11 mouse cellular contexts compared by ENCODE assay signal in genomic region chr19:46481352-46481751, GRCm38 (mm10). TPM values are rescaled to one million over a fixed set of nuclear protein-coding genes. Genes with fewer than 3 reads are reported as not detected.
DNase-seq lines count a peak whose midpoint lies in the region; ATAC-seq lines count a peak whose summit lies in the region.
"Had no signal": no experiment of that assay in that cellular context is flagged by ENCODE, and none has a peak within 500 bp of the region (broad histone marks: within the 10 kb centered on the region; RNA-seq: fewer than 3 reads in every experiment).

No protein-coding gene starts in this region.

- 29% methylated on average over 3 of the region's 3 CpGs for WGBS in hindbrain, embryonic 10.5 days
- WGBS in hindbrain, embryonic 16.5 days: 28% methylated on average over 3 of the region's 3 CpGs
- WGBS in embryonic facial prominence, embryonic 10.5 days: 22% methylated on average over 3 of the region's 3 CpGs
- WGBS in embryonic facial prominence, embryonic 14.5 days: 9% methylated on average over 3 of the region's 3 CpGs
- 1% methylated on average over 3 of the region's 3 CpGs for WGBS in midbrain, embryonic 13.5 days

- no peak for DNase-seq in hindbrain, embryonic 10.5 days (ENCODE audit: low spot score)
- no peak for DNase-seq in embryonic facial prominence, embryonic 10.5 days (ENCODE audit: low spot score)
- DNase-seq in embryonic facial prominence, embryonic 14.5 days (ENCODE audit: low spot score): no peak
- no peak for DNase-seq in embryo, embryonic 9.5 days (ENCODE audit: extremely low spot score)
- DNase-seq in adrenal gland, adult 8-10 months: no peak
- DNase-seq: cerebellum, postnatal 14 days; kidney, adult 11 months had no signal

- H3K9me3 ChIP-seq in hindbrain, embryonic 10.5 days: no peaks in the 10 kb centered on the region
- H3K9me3 ChIP-seq in hindbrain, embryonic 16.5 days (ENCODE audit: control insufficient read depth, low read length): no peaks in the 10 kb centered on the region
- H3K9me3 ChIP-seq in embryonic facial prominence, embryonic 10.5 days: no peaks in the 10 kb centered on the region
- no peaks in the 10 kb centered on the region for H3K9me3 ChIP-seq in embryonic facial prominence, embryonic 14.5 days (ENCODE audit: control insufficient read depth, low read length)
- H3K9me3 ChIP-seq in midbrain, embryonic 13.5 days: no peaks in the 10 kb centered on the region
- H3K9me3 ChIP-seq: limb, embryonic 13.5 days had no signal

- H3K4me2 ChIP-seq in hindbrain, embryonic 16.5 days (ENCODE audit: low read length): no peak overlapping the region
- no peak overlapping the region for H3K4me2 ChIP-seq in embryonic facial prominence, embryonic 14.5 days (ENCODE audit: low read depth, low read length)
- H3K4me2 ChIP-seq in midbrain, embryonic 13.5 days (replicated peaks): no peak overlapping the region
- H3K4me2 ChIP-seq: limb, embryonic 13.5 days had no signal

- H3K27ac ChIP-seq in hindbrain, embryonic 10.5 days: peak overlapping the region; percentile 64
- no peak overlapping the region for H3K27ac ChIP-seq in hindbrain, embryonic 16.5 days (ENCODE audit: low read depth, low read length)
- H3K27ac ChIP-seq in embryonic facial prominence, embryonic 10.5 days (replicated peaks): peak overlapping the region; percentile 37; the same call in 1 of the 2 replicates
- peak overlapping the region; percentile 40; the same call in 1 of the 2 replicates for H3K27ac ChIP-seq in embryonic facial prominence, embryonic 14.5 days (replicated peaks; ENCODE audit: low read depth, low read length)
- H3K27ac ChIP-seq in midbrain, embryonic 13.5 days: peak overlapping the region; percentile 67
- H3K27ac ChIP-seq: limb, embryonic 13.5 days had no signal

- no peak overlapping the region for H3K9ac ChIP-seq in hindbrain, embryonic 16.5 days (ENCODE audit: low read depth, low read length)
- H3K9ac ChIP-seq in embryonic facial prominence, embryonic 14.5 days (ENCODE audit: low read depth, low read length): no peak overlapping the region
- peak overlapping the region; percentile 23; the same call in 1 of the 2 replicates for H3K9ac ChIP-seq in midbrain, embryonic 13.5 days (replicated peaks)

- H3K36me3 ChIP-seq in hindbrain, embryonic 10.5 days: peaks cover 73% of the 10 kb centered on the region
- peaks cover 4% of the 10 kb centered on the region; the same call in 1 of the 2 replicates for H3K36me3 ChIP-seq in hindbrain, embryonic 16.5 days (ENCODE audit: control insufficient read depth, insufficient read depth, low read length)
- H3K36me3 ChIP-seq in embryonic facial prominence, embryonic 10.5 days (replicated peaks): peaks cover 69% of the 10 kb centered on the region
- peaks cover 64% of the 10 kb centered on the region for H3K36me3 ChIP-seq in embryonic facial prominence, embryonic 14.5 days (ENCODE audit: control insufficient read depth, insufficient read depth, low read length)
- H3K36me3 ChIP-seq in midbrain, embryonic 13.5 days: peaks cover 54% of the 10 kb centered on the region

- peaks cover 100% of the 10 kb centered on the region for H3K4me1 ChIP-seq in hindbrain, embryonic 10.5 days (replicated peaks)
- peaks cover 23% of the 10 kb centered on the region; the same call in 1 of the 2 replicates for H3K4me1 ChIP-seq in hindbrain, embryonic 16.5 days (ENCODE audit: control insufficient read depth, insufficient read depth, low read depth, low read length)
- peaks cover 95% of the 10 kb centered on the region for H3K4me1 ChIP-seq in embryonic facial prominence, embryonic 10.5 days
- peaks cover 31% of the 10 kb centered on the region for H3K4me1 ChIP-seq in embryonic facial prominence, embryonic 14.5 days (ENCODE audit: control insufficient read depth, insufficient read depth, low read length)
- H3K4me1 ChIP-seq in midbrain, embryonic 13.5 days (replicated peaks): peaks cover 60% of the 10 kb centered on the region

- H3K4me3 ChIP-seq in hindbrain, embryonic 10.5 days: no peak overlapping the region
- no peak overlapping the region for H3K4me3 ChIP-seq in hindbrain, embryonic 16.5 days (ENCODE audit: low read length)
- H3K4me3 ChIP-seq in embryonic facial prominence, embryonic 10.5 days: no peak overlapping the region
- H3K4me3 ChIP-seq in embryonic facial prominence, embryonic 14.5 days (ENCODE audit: low read depth, low read length): no peak overlapping the region
- H3K4me3 ChIP-seq in midbrain, embryonic 13.5 days (replicated peaks): no peak overlapping the region
- H3K4me3 ChIP-seq: limb, embryonic 13.5 days had no signal

- no peak for ATAC-seq in hindbrain, embryonic 16.5 days
- ATAC-seq in embryonic facial prominence, embryonic 14.5 days (ENCODE audit: low read depth): no peak
- ATAC-seq in midbrain, embryonic 13.5 days: peak; percentile 35; the same call in 1 of the 2 replicates
- ATAC-seq: CD4-positive, CD25-positive, alpha-beta regulatory T cell, adult 4 months had no signal

- no peaks in the 10 kb centered on the region for H3K27me3 ChIP-seq in hindbrain, embryonic 10.5 days (ENCODE audit: insufficient read depth, poor library complexity, severe bottlenecking)
- no peaks in the 10 kb centered on the region for H3K27me3 ChIP-seq in hindbrain, embryonic 16.5 days (replicated peaks; ENCODE audit: control insufficient read depth, insufficient read depth, low read length)
- H3K27me3 ChIP-seq in embryonic facial prominence, embryonic 10.5 days (replicated peaks; ENCODE audit: low read depth, poor library complexity, severe bottlenecking): no peaks in the 10 kb centered on the region
- no peaks in the 10 kb centered on the region for H3K27me3 ChIP-seq in embryonic facial prominence, embryonic 14.5 days (replicated peaks; ENCODE audit: control insufficient read depth, insufficient read depth, low read length)
- no peaks in the 10 kb centered on the region for H3K27me3 ChIP-seq in midbrain, embryonic 13.5 days
- H3K27me3 ChIP-seq: limb, embryonic 13.5 days had no signal

RNA-seq across cellular contexts. Expression of gene Trim8, which starts 20.1 kb away (rescaled TPM):
- polyA plus RNA-seq in hindbrain, embryonic 10.5 days (2016; fragmentation: Nextera tagmentation; extraction: Ambion mirVana): 26.5 and 30.0 TPM in 2 replicates
- polyA plus RNA-seq in hindbrain, embryonic 16.5 days (2015; fragmentation: Nextera tagmentation; extraction: Ambion mirVana): 23.4 and 27.6 TPM in 2 replicates
- polyA plus RNA-seq in embryonic facial prominence, embryonic 10.5 days (2016; fragmentation: Nextera tagmentation; extraction: Ambion mirVana): 19.5 and 20.9 TPM in 2 replicates
- polyA plus RNA-seq in embryonic facial prominence, embryonic 14.5 days (2014; fragmentation: Nextera tagmentation; extraction: Ambion mirVana): 21.5 and 27.1 TPM in 2 replicates
- 27.7 and 33.0 TPM in 2 replicates for polyA plus RNA-seq in midbrain, embryonic 13.5 days (2015; fragmentation: Nextera tagmentation; extraction: Ambion mirVana)
- 10 to 100 TPM; 46.6 to 69.0 (median 59.4) TPM for total RNA-seq in adrenal gland, adult 8-10 months (2022)
